Mouse (Mus musculus) lung, embryonic 15.5 days (tissue): ENCODE measurements at regions not wholly inside any gene's neighbourhood (a gene's known extent, or its start where the extent isn't known, plus 50 kb on each side); places are given as distances from the start of the nearest gene placed in this dataset.

Source experiments
- ATAC-seq: fragments of 200-750 bp; cut with Nextera tagmentation; 2 replicates; pipeline ENCODE4 v1.8.0; 2017; ENCODE audit warnings: moderate number of reproducible peaks, borderline replicate concordance; ENCODE audit not compliant: low FRiP score, low TSS enrichment; ENCODE audit errors: extremely low read depth
- H3K27ac ChIP-seq: fragments of 300-500 bp; sonication (generic); 2 replicates; pipeline ENCODE4 v1.5.1; 2015; ENCODE audit warnings: moderate library complexity, mild to moderate bottlenecking, inconsistent platforms
- H3K27me3 ChIP-seq: fragments of 300-500 bp; sonication (generic); 2 replicates; pipeline ENCODE4 v1.6.1; 2015; ENCODE audit warnings: inconsistent platforms
- H3K36me3 ChIP-seq: fragments of 300-500 bp; sonication (generic); 2 replicates; pipeline ENCODE4 v1.6.1; 2015; ENCODE audit warnings: inconsistent platforms
- H3K4me1 ChIP-seq: fragments of 300-500 bp; sonication (generic); 2 replicates; pipeline ENCODE4 v1.6.1; 2015; ENCODE audit warnings: inconsistent platforms
- H3K4me2 ChIP-seq: fragments of 300-500 bp; sonication (generic); 2 replicates; pipeline ENCODE4 v1.6.1; 2015; ENCODE audit warnings: inconsistent platforms, mild to moderate bottlenecking, moderate library complexity
- H3K4me3 ChIP-seq: fragments of 300-500 bp; sonication (generic); 2 replicates; pipeline ENCODE4 v1.5.1; 2015; ENCODE audit warnings: mild to moderate bottlenecking, inconsistent platforms
- H3K9ac ChIP-seq: fragments of 300-500 bp; sonication (generic); 2 replicates; pipeline ENCODE4 v1.6.1; 2015; ENCODE audit warnings: inconsistent platforms
- H3K9me3 ChIP-seq: fragments of 300-500 bp; sonication (generic); 2 replicates; pipeline ENCODE4 v1.6.1; 2016; ENCODE audit warnings: inconsistent platforms
- whole genome bisulfite sequencing: fragments of 180-500 bp; shearing (Covaris S2); methylation state at CpG from one replicate; pipeline ENCODE4 v1.1.7; 2015; 5-methylcytosine and 5-hydroxymethylcytosine counted together

DNA sequence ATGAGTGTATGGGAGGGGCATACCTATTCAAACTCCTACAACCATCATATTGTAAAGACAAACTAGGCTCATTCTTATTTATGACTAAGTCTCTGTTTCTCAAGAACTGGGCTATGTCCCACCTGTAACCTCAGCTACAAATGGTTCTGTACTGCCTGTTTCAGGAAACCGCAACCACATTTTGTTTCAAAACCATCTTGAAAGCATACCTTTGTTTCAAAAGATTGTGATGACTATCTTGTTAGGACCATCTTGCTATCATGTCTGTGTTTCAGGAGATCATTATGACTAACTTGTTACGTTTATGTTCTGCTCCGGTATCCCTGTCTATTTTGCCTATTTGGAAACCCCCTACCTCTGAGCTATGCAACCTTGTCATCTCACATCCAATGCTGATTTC is 340.2 kb upstream of the Cblb start:
- H3K9ac ChIP-seq, result no peak overlapping the region
- H3K36me3 ChIP-seq, result no peaks in the 10 kb centered on the region
- no peak overlapping the region for H3K4me3 ChIP-seq
- no peaks in the 10 kb centered on the region for H3K27me3 ChIP-seq
- no peaks in the 10 kb centered on the region for H3K4me1 ChIP-seq
- no peak for ATAC-seq
- no peaks in the 10 kb centered on the region for H3K9me3 ChIP-seq
- no peak overlapping the region for H3K27ac ChIP-seq
- WGBS, result 95% methylated on average over 3 of the region's 3 CpGs
- H3K4me2 ChIP-seq, result no peak overlapping the region

DNA sequence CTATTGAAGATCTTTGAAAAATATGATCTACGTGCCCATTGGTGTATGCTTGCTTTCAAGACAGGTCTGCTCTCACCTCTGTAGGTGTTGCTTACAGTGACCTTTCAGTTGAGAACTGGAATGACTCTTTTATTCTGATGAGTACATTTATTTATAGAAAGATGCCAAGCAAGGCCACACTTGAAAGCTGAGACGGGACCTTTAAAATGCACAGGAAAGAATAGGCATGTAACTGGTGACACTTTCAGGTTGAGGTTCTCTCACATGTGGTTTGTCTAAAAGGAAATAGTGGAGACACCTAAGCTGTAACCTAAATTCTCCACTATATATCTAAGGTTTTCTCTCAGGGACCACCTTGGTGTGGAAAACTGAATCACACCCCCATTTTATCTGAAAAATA is 326.0 kb upstream of the Cblb start:
- Histone ChIP-seq H3K27ac (no peak overlapping the region), H3K36me3 (no peaks in the 10 kb centered on the region), H3K9ac (no peak overlapping the region), H3K27me3 (no peaks in the 10 kb centered on the region), H3K9me3 (no peaks in the 10 kb centered on the region), H3K4me3 (no peak overlapping the region), H3K4me2 (no peak overlapping the region), H3K4me1 (no peaks in the 10 kb centered on the region)
- 38% methylated on average over 2 of the region's 2 CpGs for WGBS
- no peak for ATAC-seq

DNA sequence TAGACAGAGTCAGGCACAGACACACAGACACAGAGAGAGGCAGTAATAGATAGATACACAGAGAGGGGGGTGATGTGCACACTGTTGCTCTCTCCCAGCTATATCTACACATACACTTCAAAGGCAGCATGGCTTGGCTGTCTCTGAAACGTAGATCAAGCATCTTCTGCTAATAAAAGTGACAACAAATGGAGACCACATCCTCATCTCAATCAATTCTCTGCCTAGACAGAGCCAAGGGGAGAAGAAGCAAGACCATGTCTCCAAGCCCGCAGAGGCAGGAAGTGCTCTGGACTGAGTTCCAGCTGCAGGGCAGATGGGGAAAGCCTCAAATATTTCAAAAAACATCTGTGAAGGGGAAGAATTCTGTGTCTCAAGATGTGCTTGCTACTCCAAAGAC is 312.3 kb upstream of the Cblb start:
- Histone ChIP-seq H3K36me3 (no peaks in the 10 kb centered on the region), H3K27ac (no peak overlapping the region), H3K9ac (no peak overlapping the region), H3K9me3 (no peaks in the 10 kb centered on the region), H3K27me3 (no peaks in the 10 kb centered on the region), H3K4me2 (no peak overlapping the region), H3K4me3 (no peak overlapping the region), H3K4me1 (no peaks in the 10 kb centered on the region)
- 39% methylated on average over 2 of the region's 2 CpGs for WGBS
- no peak for ATAC-seq

DNA sequence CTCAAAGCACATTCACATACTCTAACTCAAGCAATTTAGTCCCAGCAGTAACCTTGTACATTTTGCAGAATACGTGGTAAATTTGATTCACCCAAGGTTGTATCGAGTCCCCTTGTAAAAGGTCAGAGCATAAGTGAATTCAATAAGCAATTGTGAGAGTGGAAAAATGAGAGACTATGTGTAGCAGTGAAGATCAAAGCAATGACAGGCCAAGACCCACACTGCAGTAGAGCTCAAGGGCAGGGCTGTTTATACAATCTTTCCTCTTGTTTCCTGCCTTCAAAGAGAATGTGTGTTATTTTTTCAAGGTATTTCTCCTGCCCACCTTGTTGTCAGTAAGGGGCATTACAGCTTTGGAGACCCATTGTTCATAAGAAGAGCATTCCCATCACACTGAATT is 311.4 kb upstream of the Cblb start:
- Histone ChIP-seq H3K4me3 (no peak overlapping the region), H3K9ac (no peak overlapping the region), H3K4me2 (no peak overlapping the region), H3K27me3 (no peaks in the 10 kb centered on the region), H3K36me3 (no peaks in the 10 kb centered on the region), H3K9me3 (no peaks in the 10 kb centered on the region), H3K27ac (no peak overlapping the region), H3K4me1 (no peaks in the 10 kb centered on the region)
- 30% methylated on average over 2 of the region's 2 CpGs for WGBS
- no peak for ATAC-seq

DNA sequence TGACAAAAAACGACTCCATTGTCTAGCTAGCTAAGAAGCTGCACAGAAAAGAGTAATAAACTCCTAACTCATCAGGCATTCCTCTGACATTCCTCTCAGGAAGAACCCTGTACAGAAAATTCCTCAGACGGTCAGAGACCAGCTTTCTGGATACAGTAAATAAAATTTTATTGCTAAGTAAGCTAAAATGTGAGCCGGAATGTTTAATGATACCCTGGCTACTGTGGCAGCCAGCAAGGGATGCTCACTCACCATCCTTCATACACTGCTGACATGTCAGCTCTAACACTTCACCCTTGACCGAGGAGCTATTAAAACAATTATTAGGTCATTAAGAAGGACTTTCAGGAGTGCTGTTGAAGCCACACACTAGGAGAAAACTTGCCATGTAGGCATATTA is 308.3 kb upstream of the Cblb start:
- Histone ChIP-seq H3K4me2 (no peak overlapping the region), H3K4me1 (no peaks in the 10 kb centered on the region), H3K36me3 (no peaks in the 10 kb centered on the region), H3K27ac (no peak overlapping the region), H3K4me3 (no peak overlapping the region), H3K9me3 (no peaks in the 10 kb centered on the region), H3K27me3 (no peaks in the 10 kb centered on the region), H3K9ac (no peak overlapping the region)
- ATAC-seq, result no peak
- 35% methylated on average over 4 of the region's 4 CpGs for WGBS

DNA sequence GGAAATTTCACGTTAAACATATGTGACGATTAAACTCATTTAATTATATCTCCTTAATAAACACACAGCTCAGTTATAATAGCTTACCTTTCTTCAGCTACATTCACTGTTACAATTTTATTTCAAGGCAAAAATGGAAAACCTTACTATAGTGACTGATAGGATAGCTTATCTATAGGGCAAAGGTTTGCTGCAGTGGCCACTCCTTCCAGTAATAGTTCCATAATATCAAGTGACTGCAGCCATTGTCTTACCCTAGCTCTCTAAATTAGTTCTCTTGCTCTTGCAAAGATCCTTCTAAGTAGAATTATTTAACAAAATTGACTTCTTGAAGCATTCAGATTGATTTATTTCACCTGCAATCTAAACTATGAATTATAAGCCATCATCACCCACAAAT is 289.1 kb upstream of the Cblb start:
- H3K9ac ChIP-seq, result no peak overlapping the region
- no peak overlapping the region for H3K27ac ChIP-seq
- no peaks in the 10 kb centered on the region for H3K36me3 ChIP-seq
- no peaks in the 10 kb centered on the region for H3K9me3 ChIP-seq
- ATAC-seq, result no peak
- H3K4me2 ChIP-seq, result no peak overlapping the region
- H3K4me1 ChIP-seq, result no peaks in the 10 kb centered on the region
- no peaks in the 10 kb centered on the region for H3K27me3 ChIP-seq
- H3K4me3 ChIP-seq, result no peak overlapping the region
- WGBS, result 93% methylated on average over 2 of the region's 2 CpGs

DNA sequence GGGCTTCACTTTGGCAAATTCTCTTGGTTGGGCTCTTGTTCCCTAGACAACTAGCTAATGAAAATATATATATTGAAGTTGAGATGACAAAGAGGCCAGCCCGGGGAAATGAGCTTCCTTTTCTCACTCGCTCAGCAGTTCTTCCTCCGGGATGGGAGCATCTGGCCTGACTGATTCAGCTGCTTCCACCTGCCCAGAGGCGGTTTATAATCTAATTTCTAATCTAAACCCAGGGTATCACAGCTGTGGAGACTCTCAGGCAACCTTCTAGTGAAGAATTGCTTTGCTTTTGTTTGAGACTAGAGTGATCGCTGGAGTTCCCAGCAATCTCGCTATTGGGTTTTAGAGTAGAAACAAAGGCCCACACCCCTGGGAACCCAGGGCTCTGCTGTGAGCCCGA is 279.1 kb upstream of the Cblb start:
- 62% methylated on average over 7 of the region's 7 CpGs for WGBS

DNA sequence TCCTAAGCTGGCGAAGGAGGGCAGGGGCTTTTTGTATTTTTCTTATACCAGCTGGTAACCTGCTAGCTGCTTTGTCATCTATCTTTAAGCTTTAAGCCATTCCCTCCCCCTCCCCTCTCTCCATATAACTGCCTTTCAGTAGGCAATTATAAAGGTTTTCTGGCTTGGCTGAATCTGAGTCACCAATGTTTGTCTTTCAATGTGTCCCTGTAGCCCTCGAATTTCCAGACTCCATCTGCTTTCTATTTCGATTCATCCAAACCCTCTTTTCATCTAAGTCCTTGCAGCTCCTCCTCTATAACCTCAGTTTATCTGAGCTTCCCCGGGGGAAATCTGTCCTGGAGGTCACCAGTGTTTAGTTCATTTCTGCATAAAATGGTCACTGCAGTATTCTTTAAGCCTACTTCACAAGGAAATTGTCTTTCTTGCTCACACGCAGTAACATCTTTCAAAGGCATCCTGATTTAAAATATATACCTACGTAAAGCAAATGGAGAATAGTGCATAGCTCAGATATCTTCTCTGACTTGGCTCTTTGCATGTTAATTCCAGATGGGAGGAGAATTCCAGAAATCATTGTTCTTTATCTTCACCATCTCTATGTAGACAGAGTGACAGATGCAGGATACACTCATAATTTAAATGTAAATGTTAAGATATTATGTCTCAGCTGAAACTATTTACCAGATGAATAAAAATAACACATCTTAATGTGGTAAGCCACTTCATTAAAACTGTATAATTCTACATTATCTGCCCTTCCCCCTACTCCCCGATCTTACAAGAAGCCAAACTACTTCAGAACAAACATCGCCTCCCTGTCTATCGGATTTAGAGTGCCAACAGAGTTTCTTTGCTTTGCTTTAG is 272.4 kb upstream of the Cblb start:
- no peak; the same call in 1 of the 2 replicates for ATAC-seq
- Histone ChIP-seq H3K9me3 (no peaks in the 10 kb centered on the region), H3K4me1 (0 out of 2 replicates have a peak, but pooled peaks cover 8% of the 10 kb centered on the region), H3K4me3 (no peak overlapping the region), H3K27me3 (no peaks in the 10 kb centered on the region), H3K4me2 (no peak overlapping the region; the same call in 1 of the 2 replicates), H3K36me3 (no peaks in the 10 kb centered on the region), H3K9ac (no peak overlapping the region), H3K27ac (no peak overlapping the region)
- 25% methylated on average over 9 of the region's 9 CpGs for WGBS

More for the DNA sequence above, 279.1 kb upstream of the Cblb start:
- Histone ChIP-seq H3K4me3 (no peak overlapping the region), H3K9me3 (no peaks in the 10 kb centered on the region), H3K36me3 (no peaks in the 10 kb centered on the region), H3K27ac (no peak overlapping the region), H3K9ac (no peak overlapping the region), H3K4me2 (no peak overlapping the region), H3K27me3 (no peaks in the 10 kb centered on the region), H3K4me1 (no peaks in the 10 kb centered on the region)
- no peak for ATAC-seq

DNA sequence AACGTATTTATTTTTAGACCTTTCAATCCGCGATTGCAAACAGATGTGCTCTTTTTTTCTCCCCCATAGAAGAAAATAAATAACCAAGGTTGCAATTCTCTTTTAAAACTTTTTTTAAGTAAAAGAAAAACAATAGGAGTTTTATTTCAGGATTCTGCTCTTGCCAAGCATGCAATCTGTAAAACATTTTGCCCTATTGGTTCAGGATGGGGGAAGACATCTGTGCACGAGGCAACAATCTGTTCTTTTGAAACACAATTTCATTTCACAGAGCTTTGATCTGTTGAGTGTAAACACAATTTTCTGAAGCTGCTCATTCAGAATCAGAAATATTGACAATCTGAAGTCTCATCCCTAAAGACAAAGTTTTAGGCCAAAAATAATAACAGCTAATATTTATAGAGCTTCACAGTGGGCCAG is 271.8 kb upstream of the Cblb start:
- 13% methylated on average over 4 of the region's 4 CpGs for WGBS

DNA sequence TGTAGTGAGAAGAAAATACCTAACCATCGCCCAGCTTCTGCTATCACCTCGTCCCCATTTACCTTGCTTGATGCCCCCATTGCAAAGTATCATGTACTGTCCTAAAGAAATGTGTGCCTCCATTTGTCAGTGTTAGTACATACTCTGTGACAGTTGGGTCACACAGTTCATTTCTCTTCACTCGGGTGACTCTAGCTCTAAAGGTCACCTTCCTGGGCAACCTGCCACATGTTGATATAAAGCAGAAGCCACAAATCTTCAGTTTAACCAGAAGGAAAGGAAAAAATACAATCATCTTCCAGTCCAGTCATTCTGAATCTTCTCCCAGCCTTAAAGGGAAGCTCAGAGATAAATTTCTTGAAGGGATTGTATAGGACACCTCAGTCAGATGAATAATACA is 263.5 kb upstream of the Cblb start:
- 57% methylated on average over 3 of the region's 3 CpGs for WGBS
- H3K4me3 ChIP-seq, result no peak overlapping the region
- no peaks in the 10 kb centered on the region for H3K4me1 ChIP-seq
- H3K36me3 ChIP-seq, result no peaks in the 10 kb centered on the region
- H3K9ac ChIP-seq, result no peak overlapping the region
- no peaks in the 10 kb centered on the region for H3K9me3 ChIP-seq
- H3K27me3 ChIP-seq, result no peaks in the 10 kb centered on the region
- no peak overlapping the region for H3K27ac ChIP-seq
- no peak for ATAC-seq
- no peak overlapping the region for H3K4me2 ChIP-seq

More for the DNA sequence above, 271.8 kb upstream of the Cblb start:
- Histone ChIP-seq H3K36me3 (no peaks in the 10 kb centered on the region), H3K27me3 (no peaks in the 10 kb centered on the region), H3K27ac (no peak overlapping the region), H3K4me3 (no peak overlapping the region), H3K4me2 (no peak overlapping the region; the same call in 1 of the 2 replicates), H3K9me3 (no peaks in the 10 kb centered on the region), H3K4me1 (0 out of 2 replicates have a peak, but pooled peaks cover 8% of the 10 kb centered on the region), H3K9ac (no peak overlapping the region)
- no peak for ATAC-seq

DNA sequence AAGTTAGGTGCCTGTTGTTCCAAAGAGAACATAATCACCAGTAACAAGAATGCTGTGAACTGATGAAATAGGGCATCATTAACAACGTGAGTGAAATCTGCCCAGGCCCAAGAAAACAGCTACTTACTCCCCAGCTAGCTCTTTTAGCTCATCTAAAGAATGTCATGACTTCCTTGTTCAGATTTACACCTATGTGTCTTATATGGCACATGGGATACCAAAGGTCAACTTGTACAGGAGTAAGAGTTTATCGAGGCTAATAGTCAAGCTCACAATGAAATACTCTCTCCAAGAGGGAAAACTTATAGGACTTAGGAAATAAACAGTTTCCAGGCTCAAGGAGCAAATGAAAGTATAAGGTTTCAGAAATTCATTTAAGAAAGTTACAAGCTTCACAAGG is 252.1 kb upstream of the Cblb start:
- no peak overlapping the region for H3K4me2 ChIP-seq
- no peaks in the 10 kb centered on the region for H3K9me3 ChIP-seq
- H3K4me1 ChIP-seq, result no peaks in the 10 kb centered on the region
- no peaks in the 10 kb centered on the region for H3K36me3 ChIP-seq
- H3K27ac ChIP-seq, result no peak overlapping the region
- no peaks in the 10 kb centered on the region for H3K27me3 ChIP-seq
- no peak for ATAC-seq
- no peak overlapping the region for H3K9ac ChIP-seq
- no peak overlapping the region for H3K4me3 ChIP-seq
- 68% methylated on average over 2 of the region's 2 CpGs for WGBS

DNA sequence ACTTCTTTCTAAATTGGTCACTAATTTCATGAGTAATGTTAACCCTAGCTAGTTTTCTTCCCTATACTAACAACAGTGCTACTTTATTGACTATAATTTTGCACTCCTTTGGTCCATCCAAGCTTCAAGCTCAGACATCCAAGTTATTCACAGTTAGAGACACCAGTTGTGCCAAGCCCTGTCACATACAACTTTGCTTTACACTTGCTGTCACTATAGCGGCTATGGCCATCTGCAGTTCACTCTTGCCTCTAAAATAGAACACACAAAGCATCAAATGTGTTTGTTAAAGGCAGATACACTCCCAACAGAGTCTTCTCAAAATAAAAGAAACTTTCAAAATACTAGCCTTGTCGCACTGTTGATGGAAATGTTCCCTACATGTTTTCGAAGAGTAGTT is 236.0 kb upstream of the Cblb start:
- 83% methylated on average over 3 of the region's 3 CpGs for WGBS

More for the DNA sequence above, 236.0 kb upstream of the Cblb start:
- Histone ChIP-seq H3K36me3 (no peaks in the 10 kb centered on the region), H3K9me3 (no peaks in the 10 kb centered on the region), H3K4me1 (no peaks in the 10 kb centered on the region), H3K9ac (no peak overlapping the region), H3K27me3 (no peaks in the 10 kb centered on the region), H3K27ac (no peak overlapping the region), H3K4me2 (no peak overlapping the region), H3K4me3 (no peak overlapping the region)
- ATAC-seq, result no peak
